Mouse (Mus musculus): ENCODE measurements around the gene Fbxo28.

DNA sequence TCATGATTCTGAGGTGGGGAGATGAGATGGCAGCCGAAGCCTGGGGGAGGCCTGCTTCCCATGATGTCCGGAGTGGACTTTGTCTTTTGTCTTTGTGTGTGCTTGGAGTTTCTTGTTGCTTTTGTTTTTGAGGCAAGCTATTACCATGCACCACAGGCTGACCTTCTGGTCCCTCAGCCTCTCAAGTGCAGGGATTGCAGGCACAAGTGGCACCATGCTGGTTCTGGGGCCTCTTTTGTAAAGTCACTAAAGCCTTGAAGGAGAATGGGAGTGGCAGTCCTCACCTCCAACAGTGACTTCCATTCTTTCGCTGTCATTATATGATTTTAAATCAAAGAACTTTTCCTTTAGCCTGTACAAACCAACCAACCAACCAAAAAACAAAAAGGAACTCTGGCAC is 44.2 kb downstream of the Fbxo28 start:
- no peak for TF ChIP-seq CTCF (IDR thresholded peaks at IDR 0.05; ENCODE audit: extremely low read depth, insufficient read depth, insufficient read length, insufficient replicate concordance)
- no peak for TF ChIP-seq POLR2A (IDR thresholded peaks at IDR 0.05; ENCODE audit: low read depth, low read length)
